Mouse (Mus musculus) adrenal gland, postnatal 4 days (tissue): Measurements from ENCODE around the gene Rab40c. TPM values are rescaled to one million over a fixed set of nuclear protein-coding genes. Genes with fewer than 3 reads are reported as not detected.
A peak's percentile ranks its signal among the peaks of the same experiment; 100 is the strongest.

Experiments
- DNase-seq, 2 experiments: peaks; one replicate each; pipeline ENCODE4 v3.0.0; 2021 to 2022; ENCODE audit warnings: low spot score in 2 of 2, mixed read lengths in 2 of 2
- long read RNA-seq, 2 experiments: library from polyadenylated mRNA; stranded (forward); transcript quantifications; one replicate each; pipeline ENCODE4 v2.0.0; 2021
- total RNA-seq, 2 experiments: library from RNA; stranded (reverse); gene quantifications; 2 replicates each; pipeline ENCODE4 v1.2.3; 2021

Rab40c gene
- 10 to 100 TPM; 36.4 to 38.1 TPM for total RNA-seq
- long read RNA-seq, experiment 1, transcript Rab40c-201 (7 exons, 2,466 nt) = major isoform, 33 of 60 reads
- long read RNA-seq, experiment 1, transcript Rab40c-207 (6 exons, 2,506 nt) = minor isoform, 14 of 60 reads
- long read RNA-seq, experiment 1, partial matches to known transcripts = 1 of 60 reads
- long read RNA-seq, experiment 1, other reads (novel, unspliced or antisense) = 12 of 60 reads
- long read RNA-seq, experiment 2, transcript Rab40c-201 (7 exons, 2,466 nt) = major isoform, 103 of 166 reads
- long read RNA-seq, experiment 2, transcript Rab40c-207 (6 exons, 2,506 nt) = minor isoform, 25 of 166 reads
- long read RNA-seq, experiment 2, partial matches to known transcripts = 19 of 166 reads
- long read RNA-seq, experiment 2, other reads (novel, unspliced or antisense) = 19 of 166 reads

DNA sequence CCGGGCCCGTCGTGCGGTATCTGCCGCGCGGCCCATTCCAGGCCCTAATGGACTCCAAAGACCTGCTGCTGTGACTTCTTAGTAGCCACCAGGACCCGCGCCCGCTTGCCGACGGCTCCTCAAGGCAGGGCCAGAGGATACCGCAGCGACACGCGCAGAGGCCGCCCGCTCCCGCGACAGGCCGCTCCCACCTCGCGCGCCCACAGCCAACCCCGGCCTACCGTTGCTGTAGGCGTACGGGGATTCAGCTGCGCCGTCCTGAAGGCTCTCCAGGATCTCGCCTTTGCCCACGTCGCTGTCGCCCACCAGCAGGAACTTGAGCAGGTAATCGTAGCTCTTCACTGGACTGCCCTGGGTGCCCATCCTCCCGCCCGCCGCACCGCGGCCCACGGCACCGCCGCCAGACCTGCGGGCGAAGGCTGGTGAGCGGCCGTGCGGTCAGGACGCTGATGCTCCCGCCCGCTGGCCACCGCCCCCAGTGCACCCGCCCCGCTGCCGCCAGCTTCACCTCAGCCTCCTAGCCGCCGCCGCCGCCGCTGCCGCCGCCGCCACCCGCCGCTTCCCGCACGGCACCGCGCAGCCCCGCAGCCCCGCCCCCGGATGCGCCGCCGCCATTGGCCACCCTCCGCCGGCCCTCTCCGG, at the start of gene Rab40c:
Rab40c (minus strand) TSS at position 584 of the 642 bp plus-strand sequence.
- peak in 1 of 2 experiments; percentile 14 for DNase-seq

DNA sequence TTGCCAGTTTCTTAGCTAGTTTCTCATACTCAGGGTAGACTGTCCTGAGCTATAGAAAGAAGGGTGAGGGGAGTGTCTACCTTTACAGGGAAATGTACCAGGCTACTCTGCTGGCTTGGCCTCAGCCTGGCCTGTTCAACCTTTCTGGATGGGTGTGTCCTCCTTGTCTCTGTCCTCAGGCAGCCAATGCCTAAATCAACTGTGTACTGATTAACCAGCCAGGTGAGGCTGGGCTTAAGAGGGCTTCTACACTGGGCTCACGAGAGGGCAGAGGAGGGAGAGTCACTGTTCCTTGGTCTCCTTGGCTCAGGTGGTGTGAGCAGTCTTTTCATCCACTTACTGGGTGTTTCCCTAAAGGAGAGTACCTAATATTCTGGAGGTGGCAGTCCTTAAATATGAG, 48.6 kb upstream of the Rab40c start:
- DNase-seq = no peak

DNA sequence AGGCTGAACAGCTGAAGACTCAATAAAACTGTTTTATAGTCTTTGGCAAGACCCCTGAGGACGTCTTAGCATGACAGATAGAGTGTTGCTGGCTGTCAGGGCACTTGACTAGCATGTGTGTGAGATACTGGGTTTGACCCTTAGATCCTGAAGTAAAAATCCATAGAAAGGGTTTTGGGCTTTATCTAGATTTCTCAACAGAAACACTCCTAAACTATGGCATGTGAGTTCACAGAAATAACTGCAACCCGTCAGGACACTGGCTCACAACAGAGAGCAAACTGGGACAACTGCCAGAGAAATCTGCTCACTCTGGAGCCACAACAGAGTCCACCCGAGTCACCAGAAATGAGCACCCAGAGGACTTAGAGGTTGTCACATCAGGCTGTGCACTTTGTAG, 48.1 kb upstream of the Rab40c start:
- DNase-seq = no peak

DNA sequence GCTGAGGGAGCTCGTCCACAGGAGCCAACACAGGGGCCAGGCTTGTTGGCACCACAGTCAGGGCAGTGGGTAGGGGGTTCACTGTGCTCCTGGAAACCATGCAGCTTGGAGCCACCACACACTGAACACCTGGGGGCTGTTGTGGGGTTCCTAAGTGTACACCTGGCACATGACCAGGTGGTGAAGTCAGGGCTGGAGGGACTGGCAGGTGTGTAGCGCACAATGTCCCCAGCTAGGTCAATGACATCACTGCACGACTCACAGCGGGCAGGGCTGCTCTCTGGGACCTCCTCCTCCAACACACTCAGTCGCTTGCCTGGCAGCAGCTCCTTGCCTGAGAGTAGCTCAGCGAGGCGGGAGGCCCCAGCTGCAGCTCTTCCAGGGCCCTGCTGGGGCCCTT, 44.7 kb upstream of the Rab40c start:
- no peak for DNase-seq

DNA sequence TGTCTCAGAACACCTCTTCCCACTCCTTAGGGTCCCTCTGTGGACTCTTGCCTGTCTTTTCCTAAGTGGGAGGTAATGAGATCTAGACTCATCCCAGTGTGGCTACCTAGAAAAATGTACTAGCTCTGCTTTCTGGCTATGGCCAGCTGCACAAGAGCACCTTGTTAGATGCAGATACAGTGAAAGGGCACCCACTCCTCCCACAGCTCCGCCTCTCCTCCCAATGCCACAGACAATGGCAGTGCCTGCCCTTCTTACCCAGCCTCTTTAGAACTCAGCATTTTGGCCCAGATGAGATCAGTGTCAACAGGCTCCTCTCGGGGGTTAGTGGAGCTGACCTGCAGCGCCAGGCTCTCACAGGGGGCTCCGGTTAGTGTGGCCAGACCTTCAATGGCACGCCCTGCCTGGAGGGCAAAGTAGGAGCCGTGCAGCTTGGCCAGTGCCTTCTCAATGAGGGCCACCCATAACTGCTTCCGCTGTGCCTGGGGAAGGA, 42.9 kb upstream of the Rab40c start:
- no peak for DNase-seq

DNA sequence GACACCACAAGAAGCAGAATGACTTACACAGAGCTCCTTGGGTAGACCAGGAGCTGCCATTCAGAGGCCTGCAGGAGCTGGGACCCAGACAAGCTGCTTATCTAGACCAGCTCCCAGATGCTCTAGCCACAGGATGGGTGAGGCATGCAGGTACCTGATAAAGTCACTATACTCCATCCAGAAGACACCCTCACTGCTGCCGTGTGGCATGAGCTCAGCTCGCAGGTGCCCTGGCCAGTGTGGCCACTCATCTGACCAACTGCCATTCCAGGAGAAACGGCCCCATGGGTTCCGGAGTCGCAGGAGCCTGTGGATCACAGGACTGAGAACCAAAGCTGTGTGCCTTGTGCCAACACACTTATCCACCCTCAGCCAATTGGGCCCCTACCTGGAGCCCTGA, 42.0 kb upstream of the Rab40c start:
- no peak for DNase-seq

DNA sequence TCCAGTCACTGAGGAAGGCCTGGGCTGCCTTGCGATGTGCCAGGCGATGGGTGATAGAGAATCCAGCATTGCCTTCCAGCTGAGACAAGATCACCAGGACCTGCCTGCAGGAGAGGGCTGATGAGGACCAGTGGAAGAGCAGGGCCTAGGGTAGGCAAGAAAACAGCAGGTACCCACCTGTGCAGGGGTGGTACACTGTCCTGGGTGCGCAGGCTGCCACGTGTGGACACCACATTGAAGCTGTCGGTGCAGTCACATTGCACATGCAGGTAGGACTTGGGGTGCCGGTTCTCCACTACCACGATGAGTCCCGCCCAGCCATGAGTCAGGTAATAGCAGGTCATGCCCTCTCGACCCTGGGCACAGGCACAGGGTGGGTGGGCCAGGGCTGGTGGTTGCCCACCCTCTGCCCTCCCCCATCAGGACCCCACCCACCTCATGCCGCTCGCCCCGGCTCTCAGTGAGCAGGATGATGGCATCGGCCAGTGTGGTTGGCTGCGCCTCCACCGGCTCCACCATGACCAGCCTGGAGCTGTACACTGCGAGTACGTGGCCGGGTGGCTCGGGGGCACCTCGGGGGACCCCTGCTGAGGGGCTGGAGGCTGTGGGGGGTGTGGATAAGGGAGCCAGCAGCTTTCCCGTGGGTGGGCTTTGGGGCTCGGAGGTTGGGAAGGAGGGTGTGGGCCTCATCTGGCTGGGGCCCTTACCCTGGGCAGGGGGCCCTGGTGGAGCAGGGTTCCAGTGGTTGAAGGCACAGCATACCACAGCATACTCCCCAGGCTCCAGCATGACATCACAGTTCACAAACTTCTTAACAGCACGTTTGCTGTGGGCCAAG, 40.3 kb upstream of the Rab40c start:
- no peak for DNase-seq

DNA sequence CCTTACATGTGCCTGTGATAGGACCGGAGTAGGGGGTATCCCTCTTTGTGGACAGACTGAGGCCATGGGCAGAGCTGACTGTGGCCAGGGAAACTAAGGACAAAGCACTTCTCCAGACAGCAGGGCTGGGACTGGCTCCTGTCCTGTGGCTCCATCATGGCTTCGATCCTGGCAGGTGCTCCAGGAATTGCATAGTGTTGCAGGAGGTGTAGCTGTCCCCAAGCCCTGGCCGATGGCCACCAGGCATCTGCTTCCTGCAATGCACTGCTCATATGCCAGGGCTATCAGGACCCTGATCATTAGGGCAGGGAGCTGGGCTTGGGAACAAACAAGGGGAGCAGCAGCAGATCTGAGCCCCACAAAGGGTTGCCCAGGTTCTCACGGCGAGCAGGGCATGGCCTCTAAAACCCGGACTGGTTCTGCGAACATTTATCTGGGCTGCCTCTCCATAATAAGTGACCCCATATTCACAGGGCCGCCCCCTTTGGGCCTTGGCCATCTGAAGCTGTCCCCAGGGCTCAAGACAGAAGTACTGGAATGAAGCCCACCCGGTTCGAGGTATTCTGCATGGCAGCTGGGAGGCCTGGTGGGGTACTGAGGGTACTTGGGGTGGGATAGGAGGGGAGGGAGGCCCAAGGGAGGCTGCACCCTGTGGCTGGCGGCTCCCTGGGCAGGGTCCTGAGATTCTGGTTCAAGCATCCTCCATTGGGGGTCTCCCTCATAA, 39.4 kb upstream of the Rab40c start:
- no peak for DNase-seq

DNA sequence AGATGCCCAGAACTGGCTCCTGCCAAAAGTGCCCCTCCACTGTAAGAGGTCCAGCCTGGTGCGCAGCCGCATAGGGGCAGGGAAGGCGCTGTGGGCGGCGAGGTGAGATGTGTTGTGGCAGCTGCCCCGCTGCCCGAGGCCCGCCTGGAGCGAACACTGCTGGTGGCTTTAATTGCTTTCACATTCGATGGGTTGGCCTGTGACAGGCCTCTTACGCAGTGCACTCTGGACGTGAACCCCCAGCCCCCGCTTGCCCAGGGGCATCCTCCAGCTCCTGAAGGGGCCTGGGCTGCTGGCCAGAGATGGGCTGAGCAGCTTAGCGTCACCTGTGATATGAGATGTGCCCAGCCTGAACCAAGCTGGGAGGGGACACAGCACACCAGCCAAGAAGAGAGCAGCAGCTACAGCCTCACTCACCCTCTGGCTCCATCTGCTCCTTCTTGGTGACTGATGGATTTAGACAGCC, 38.1 kb upstream of the Rab40c start:
- DNase-seq = no peak

DNA sequence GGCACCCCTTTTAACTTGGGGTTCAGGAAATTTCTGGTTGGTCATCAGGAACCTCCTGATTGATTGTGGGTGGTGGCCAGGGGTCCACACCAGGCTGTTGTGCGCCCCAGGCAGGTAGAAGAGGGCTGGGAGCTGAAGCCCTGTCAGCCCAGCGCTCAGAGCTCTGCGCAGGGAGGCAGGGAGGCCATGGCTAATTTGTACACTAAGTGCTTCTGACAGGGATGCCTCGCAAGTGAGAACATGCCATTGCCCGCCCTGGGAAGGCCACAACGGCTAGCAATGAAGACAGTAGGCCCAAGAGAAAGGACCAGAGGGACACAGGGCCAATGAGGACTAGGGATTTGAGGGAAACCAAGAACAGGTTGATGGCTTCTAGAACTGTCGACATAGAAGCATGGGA, 37.1 kb upstream of the Rab40c start:
- DNase-seq = no peak

DNA sequence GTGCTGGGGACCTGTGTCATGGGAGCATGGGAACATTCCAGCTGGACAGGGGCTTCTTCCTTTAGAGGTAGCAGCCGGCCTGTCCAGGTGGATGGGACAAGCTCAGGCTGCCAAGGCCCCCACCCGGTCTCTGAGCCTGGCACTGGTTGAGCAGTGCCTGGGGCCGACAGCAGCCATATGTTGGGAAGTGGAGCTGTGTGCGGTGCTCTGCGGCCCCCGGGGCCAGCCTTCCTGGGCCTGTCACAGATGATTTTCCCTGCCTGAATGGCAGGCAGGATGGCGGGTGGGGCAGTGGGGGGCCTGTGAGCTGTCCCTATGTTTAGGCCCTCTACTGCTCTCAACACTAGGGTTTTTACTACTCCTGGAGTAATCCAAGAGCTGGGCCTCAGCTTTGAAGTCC, 36.7 kb upstream of the Rab40c start:
- DNase-seq = no peak

DNA sequence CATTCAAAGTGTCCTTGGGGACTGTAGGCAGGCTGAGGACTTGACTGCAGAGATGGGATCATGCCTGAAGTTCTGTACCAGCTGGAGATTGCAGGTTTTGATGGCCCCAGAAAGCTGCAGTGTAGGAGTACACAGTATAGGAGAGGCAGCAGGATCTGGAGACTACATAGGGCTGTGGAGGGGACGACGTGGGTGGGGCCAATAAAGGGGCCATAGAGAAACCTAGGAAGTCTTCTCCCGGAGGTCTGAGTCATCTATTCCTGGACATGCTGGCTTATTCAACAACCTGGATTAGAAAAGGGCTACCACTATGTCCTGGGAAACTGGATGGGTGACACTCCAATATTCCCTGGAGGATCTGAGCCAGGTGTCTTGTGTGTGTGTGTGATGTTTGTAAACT, 36.2 kb upstream of the Rab40c start:
- DNase-seq = no peak

DNA sequence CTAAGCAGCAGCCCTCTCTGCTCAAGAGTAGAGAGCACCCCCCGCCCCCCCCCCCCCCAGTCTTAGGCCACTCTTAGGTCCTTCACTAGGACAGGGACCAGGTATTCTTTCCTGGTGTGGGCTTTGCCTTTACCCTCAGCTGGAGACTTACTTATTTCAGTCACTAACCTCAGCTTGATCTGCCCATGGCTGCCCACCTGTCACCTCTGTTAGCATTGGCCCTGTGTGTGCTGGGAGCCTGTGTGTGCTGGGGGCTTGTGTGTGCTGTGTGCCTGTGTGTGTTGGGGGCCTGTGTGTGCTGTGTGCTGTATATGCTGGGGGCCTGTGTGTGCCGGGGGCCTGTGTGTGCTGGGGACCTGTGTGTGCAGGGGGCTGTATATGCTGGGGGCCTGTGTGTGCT, 35.1 kb upstream of the Rab40c start:
- DNase-seq = no peak

DNA sequence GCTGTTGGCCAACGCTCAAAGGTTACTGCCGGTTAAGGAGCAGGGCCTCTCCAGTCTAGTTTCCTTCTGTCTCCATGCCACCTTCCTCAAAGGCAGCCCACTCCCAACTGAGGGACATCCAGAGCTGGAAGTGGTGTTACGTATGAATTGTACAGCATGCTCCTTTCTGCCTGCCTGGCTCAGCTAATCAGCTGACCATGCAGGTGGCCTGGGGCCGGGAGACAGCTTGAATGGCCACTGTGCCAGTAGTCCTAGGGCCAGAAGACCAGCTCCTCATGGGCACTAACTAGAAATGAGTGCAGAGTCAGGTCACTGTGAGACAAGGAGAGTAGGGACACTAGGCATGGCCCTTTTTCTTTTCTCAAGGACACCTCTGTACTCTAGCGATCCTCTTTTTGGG, 33.6 kb upstream of the Rab40c start:
- DNase-seq = no peak

DNA sequence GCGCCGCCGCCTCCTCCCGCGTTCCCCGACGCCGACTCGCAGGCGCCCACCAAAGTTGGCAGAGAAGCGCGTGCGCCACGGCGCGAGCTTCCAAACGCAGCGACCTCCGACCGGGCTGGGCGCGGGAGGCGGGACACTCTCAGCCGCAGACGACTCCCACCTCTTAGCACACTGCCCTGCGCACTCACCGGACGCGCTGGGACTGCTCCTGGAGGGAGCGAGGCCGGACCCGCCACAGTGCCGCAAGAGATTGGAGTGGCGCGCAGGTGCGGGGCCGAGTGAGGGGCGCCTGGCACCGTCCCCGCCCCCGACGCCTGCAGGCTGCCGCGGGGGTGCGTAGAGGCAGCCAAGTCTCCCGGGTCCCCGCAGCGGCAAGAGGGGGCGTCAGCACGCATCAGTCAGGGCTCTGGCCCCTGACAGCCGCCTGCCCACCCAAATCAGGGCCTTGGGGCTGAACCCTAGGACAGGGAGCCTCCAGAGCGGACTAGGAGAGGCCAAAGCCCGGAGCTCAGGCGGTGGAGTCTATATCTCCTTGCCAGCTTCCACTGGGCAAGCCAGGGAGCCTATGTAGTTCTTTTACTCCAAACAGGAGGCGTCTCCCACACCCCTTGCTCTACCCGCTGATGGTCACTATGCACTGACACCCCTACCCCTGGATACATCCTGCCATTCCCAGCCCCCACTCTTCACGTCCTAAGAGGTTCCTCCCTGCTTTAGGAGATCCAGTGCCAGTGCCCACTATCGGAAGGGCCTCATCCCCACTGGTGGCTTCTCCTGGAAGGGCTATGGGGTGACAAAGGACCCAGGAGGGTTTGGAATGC, 32.5 kb upstream of the Rab40c start, which contains the start of gene A930017K11Rik:
A930017K11Rik (minus strand) TSS at position 763 of the 821 bp plus-strand sequence.
- no peak for DNase-seq

DNA sequence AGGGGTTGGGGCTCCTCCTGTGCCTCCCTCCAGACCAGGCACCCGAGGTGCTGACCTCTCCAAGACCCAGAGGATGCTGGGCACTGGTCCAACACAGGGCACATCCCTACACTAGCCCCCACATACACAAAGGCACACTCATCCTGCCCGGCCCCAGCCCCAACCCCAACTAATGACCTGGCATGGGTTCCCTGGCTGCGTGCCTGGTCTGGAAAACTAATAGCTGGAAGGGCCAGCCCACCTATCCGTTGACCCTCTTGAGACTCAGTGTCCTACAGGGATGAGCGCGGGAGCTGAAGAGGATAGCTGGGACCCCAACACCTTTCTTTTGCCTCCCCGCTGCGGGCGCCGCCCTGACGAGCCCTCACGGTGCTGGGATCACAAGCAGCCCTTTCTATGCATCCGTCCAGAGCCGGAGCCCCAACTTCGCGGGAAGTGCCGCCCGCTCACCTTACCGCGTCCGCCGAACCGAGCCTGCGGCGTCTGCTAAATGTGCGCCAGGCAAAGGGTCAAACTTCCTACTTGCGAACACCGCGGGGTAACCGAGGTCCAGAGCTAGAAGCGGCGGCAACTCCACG, 31.8 kb upstream of the Rab40c start:
- DNase-seq = no peak

DNA sequence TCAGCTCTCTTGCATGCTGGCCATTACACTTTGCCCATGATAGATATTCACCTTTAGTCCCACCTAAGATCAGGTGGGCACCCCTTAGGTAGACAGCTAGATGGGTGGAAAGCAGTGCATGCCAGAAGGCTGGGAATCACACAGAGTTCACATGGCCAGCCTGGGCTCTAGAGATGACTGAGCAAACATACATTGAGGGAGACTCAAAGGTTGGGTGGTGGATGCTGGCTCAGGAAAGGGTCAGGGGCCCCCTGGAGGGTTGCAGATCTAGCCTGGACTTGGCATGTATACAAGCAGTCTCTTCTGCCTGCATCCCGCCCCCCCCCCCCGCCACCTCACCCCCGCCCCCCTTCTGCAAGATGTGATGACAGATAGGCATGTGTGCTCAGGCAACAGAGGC, 31.2 kb upstream of the Rab40c start:
- DNase-seq = no peak

DNA sequence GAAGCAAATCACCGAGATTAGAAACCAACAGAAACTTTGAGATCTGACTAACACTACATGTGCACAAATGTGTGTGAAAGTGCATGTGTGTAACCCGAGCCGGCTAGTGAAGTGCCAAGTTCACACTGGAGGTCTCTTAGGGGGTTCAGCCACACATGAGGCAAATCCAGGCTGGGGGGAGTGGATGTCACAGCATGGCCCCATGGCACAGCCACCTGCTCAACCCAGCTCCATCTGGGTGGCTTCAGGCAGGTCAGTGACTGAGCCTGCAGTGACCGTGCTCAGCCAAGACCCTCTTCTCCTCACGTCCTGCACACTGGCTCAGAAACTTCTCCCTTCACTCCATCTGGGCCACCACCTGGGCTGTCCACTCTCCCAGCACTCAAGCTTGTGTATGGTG, 30.5 kb upstream of the Rab40c start:
- no peak for DNase-seq

DNA sequence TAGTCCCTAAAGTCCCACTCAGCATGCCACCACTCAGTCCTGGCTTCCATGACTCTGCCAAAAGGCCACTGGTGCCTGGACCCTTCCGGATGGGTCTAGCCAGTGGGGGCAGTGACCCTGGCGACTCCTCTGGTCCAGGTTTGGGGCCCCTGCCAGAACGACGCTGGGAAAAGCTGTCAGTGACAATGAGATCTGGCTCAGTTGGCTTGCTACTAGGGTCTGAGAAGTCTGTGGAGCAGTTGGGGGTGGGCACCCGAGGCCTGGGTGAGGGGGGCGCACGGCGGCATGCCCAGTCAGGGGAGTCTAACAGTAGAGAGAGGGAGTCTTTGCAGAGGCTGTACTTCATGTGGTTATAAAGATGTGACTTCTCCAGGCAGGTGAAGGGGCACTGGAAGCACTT, 28.5 kb upstream of the Rab40c start:
- no peak for DNase-seq

DNA sequence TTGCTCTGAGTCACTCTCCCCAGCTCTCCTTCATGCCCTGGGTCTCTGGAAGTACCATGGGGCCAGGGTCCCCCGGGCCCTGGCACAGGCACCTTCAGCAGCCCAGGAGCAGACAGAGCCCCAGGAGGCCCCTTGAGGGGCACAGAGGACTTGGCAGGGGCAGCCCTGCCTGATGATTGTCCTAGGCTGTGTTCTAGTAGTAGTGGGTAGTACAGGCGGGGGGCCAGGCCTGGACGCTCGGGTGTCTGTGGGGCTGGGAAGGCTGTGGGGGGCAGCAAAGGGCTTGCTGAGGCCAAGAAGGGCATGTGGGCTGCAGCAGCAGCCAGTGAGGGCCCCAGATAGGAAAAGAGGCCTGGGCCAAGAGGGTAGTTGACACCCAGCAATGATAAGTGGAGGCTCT, 28.0 kb upstream of the Rab40c start:
- DNase-seq = no peak
